Mouse (Mus musculus): ENCODE results near the gene Gm9821. TPM values are rescaled to one million over a fixed set of nuclear protein-coding genes. Genes with fewer than 3 reads are reported as not detected.

The Gm9821 gene
- not detected for polyA plus RNA-seq (2015; fragmentation: Illumina TruSeq; extraction: RNeasy Lipid Tissue Mini Kit (QIAGEN cat#74804); ENCODE audit: insufficient read depth, low read depth, low replicate concordance)

GRCm38 (mm10) chr2:91945483-91945882 lies at the start of gene Gm9821:
TSS of gene Gm9821 (plus strand) at chr2:91945703.

GRCm38 (mm10) chr2:91926949-91927348 lies 18.6 kb upstream of the Gm9821 start, which contains the start of gene Chrm4:
TSS of gene Chrm4 (plus strand) at chr2:91927249.

GRCm38 (mm10) chr2:91932160-91932711 lies 13.3 kb upstream of the Gm9821 start, which contains the start of gene Mdk:
TSS of gene Mdk (minus strand) at chr2:91932297.

GRCm38 (mm10) chr2:91975581-91976541 lies 30.4 kb downstream of the Gm9821 start, which contains the start of gene Dgkz:
TSS of gene Dgkz (minus strand) at chr2:91975864.

Other genes with a start within 250 kb of the Gm9821 start
- 10.0 TPM for gene Atg13, start 235.1 kb upstream of the Gm9821 start, polyA plus RNA-seq (2015; fragmentation: Illumina TruSeq; extraction: RNeasy Lipid Tissue Mini Kit (QIAGEN cat#74804); ENCODE audit: insufficient read depth, low read depth, low replicate concordance)
- gene Harbi1, start 234.9 kb upstream of the Gm9821 start, polyA plus RNA-seq (2015; fragmentation: Illumina TruSeq; extraction: RNeasy Lipid Tissue Mini Kit (QIAGEN cat#74804); ENCODE audit: insufficient read depth, low read depth, low replicate concordance) = 4.4 TPM
- gene Ambra1, start 215.6 kb upstream of the Gm9821 start, polyA plus RNA-seq (2015; fragmentation: Illumina TruSeq; extraction: RNeasy Lipid Tissue Mini Kit (QIAGEN cat#74804); ENCODE audit: insufficient read depth, low read depth, low replicate concordance) = 6.1 TPM
- gene Chrm4, start 18.5 kb upstream of the Gm9821 start, polyA plus RNA-seq (2015; fragmentation: Illumina TruSeq; extraction: RNeasy Lipid Tissue Mini Kit (QIAGEN cat#74804); ENCODE audit: insufficient read depth, low read depth, low replicate concordance) = not detected
- 5.7 TPM for gene Mdk, start 13.4 kb upstream of the Gm9821 start, polyA plus RNA-seq (2015; fragmentation: Illumina TruSeq; extraction: RNeasy Lipid Tissue Mini Kit (QIAGEN cat#74804); ENCODE audit: insufficient read depth, low read depth, low replicate concordance)
- gene Dgkz, start 30.2 kb downstream of the Gm9821 start, polyA plus RNA-seq (2015; fragmentation: Illumina TruSeq; extraction: RNeasy Lipid Tissue Mini Kit (QIAGEN cat#74804); ENCODE audit: insufficient read depth, low read depth, low replicate concordance) = 25.4 TPM
- gene Creb3l1, start 78.8 kb downstream of the Gm9821 start, polyA plus RNA-seq (2015; fragmentation: Illumina TruSeq; extraction: RNeasy Lipid Tissue Mini Kit (QIAGEN cat#74804); ENCODE audit: insufficient read depth, low read depth, low replicate concordance) = 14.1 TPM
- gene Phf21a, start 147.4 kb downstream of the Gm9821 start, polyA plus RNA-seq (2015; fragmentation: Illumina TruSeq; extraction: RNeasy Lipid Tissue Mini Kit (QIAGEN cat#74804); ENCODE audit: insufficient read depth, low read depth, low replicate concordance) = 10.1 TPM

Data from pancreas, adult 10 weeks (tissue).